Mouse (Mus musculus): ENCODE results near the gene Rnaseh2a.

DNA sequence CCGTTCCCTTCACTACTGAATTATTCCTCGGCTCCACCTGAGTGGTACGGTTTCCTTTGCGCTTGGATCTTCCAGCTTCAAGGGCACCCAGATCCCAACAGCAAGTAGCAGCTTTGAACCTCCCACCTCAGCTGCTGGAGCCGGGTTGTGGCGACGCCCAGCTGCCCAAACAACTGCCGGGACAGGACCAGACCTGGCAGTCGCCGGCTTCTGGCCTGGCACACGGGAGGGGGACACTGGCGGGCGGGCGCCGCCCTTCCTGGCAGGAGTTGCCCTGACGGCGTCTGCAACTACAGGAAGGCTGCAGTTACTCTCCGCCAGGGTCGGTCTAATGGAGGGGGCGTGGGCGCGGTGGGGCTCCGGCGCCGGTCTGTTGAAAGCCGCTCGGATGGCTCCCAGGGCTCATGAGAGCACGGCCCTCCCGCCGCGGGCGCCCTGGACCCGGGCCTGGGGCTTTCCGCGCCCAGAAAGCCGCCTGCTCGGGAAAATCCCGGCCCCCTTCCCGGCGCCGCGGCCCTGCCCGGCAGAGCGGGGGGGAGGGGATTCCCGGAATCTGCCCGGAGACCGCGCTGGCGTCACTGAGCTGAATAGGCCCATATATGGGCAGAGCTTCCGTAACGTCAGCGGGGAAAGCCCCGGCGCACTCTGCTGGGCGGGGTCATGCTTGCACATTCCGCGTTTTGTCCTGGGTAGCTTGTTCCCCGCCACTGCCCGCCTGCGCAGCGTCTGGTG is 6.6 kb upstream of the Rnaseh2a start:
- TF ChIP-seq CTCF (IDR thresholded peaks at IDR 0.05; ENCODE audit: low read depth) = no peak
- no peak for TF ChIP-seq EP300 (IDR thresholded peaks at IDR 0.05; ENCODE audit: low read depth)

All from heart, postnatal 0 days (tissue).